Mouse (Mus musculus) kidney, adult 2 months (tissue): ENCODE measurements at regions not wholly inside any gene's neighbourhood (a gene's known extent, or its start where the extent isn't known, plus 50 kb on each side); places are given as distances from the start of the nearest gene placed in this dataset.

Source experiments
- DNase-seq: peaks from one replicate; pipeline ENCODE4 v3.0.0; 2021
- H3K27ac ChIP-seq: fragments of 200-500 bp; 2 replicates; pipeline ENCODE4 v1.5.1; 2012; ENCODE audit warnings: low read depth, low read length, control low read depth, inconsistent platforms; ENCODE audit not compliant: insufficient read depth
- H3K27me3 ChIP-seq: fragments of 200-500 bp; replicated peaks from 2 replicates; pipeline ENCODE4 v1.6.1; 2012; ENCODE audit warnings: mild to moderate bottlenecking, moderate library complexity, low read length, inconsistent platforms; ENCODE audit not compliant: control insufficient read depth, insufficient read depth
- H3K36me3 ChIP-seq: fragments of 200-500 bp; 2 replicates; pipeline ENCODE4 v1.6.1; 2012; ENCODE audit warnings: mild to moderate bottlenecking, moderate library complexity, low read length, inconsistent platforms; ENCODE audit not compliant: control insufficient read depth, insufficient read depth
- H3K4me1 ChIP-seq: fragments of 200-500 bp; 2 replicates; pipeline ENCODE4 v1.6.1; 2011; ENCODE audit warnings: low read length; ENCODE audit not compliant: control insufficient read depth, insufficient read depth
- H3K4me3 ChIP-seq: fragments of 200-500 bp; 2 replicates; pipeline ENCODE4 v1.5.1; 2011; ENCODE audit warnings: mild to moderate bottlenecking, low read depth, low read length, control low read depth; ENCODE audit not compliant: insufficient read depth
- CTCF ChIP-seq: fragments of 200-500 bp; conservative IDR thresholded peaks from 2 replicates; pipeline ENCODE4 v1.5.1; 2011; ENCODE audit warnings: low read depth, mild to moderate bottlenecking, control low read depth, low read length, moderate library complexity, mixed read lengths; ENCODE audit not compliant: insufficient read depth, insufficient read length
- POLR2A ChIP-seq: fragments of 200-500 bp; IDR thresholded peaks from one replicate; pipeline ENCODE4 v1.6.1; 2011; ENCODE audit warnings: low read depth, low read length, control low read depth
- WGBS: fragments of 180-500 bp; shearing (Covaris S2); methylation state at CpG from one replicate; pipeline ENCODE4 v1.1.7; 2018; 5-methylcytosine and 5-hydroxymethylcytosine counted together

DNA sequence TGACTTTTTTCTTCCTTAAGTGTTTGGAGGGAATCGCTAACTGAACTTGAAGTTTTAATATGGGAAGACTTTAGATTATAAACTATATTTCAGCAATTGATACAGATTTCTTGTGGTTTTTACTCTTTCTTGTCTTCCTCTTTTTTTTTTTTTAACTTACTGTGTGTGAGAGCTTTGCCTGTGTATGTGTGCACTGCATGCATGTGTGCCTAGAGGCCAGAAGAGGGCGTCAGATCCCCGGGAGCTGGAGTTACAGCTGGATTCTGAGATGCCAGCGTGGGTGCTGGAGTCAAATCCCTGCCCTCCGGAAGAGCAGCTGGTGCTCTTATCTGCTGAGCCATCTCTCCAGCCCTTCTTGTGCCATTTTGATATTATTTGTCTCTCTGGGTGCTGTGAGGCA lies 129.6 kb downstream of the Trim33 start:
- DNase-seq: no peak
- no peaks in the 10 kb centered on the region for H3K27me3 ChIP-seq
- TF ChIP-seq CTCF (no peak), POLR2A (no peak)

DNA sequence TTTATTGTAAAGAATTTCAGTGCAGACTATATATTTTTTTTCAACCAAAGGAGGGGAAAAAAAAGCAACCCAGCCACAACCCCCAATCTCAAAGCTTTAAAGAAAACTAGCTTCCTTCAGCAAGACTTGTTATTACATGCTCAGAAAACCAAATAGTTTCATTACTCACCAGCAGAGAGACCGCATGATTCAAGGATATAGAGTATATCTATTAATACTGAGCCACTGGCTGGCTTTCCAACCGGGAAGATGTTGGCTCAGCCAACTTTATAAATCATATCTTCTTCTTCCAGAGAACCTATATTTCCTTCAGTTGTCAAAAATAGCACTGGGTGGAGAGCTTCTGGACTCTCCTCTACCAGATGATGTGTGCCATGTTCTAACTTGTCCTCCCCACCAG lies 133.2 kb downstream of the Trim33 start:
- no peaks in the 10 kb centered on the region for H3K27me3 ChIP-seq
- H3K4me3 ChIP-seq: no peak overlapping the region
- no peak for TF ChIP-seq CTCF
- TF ChIP-seq POLR2A: no peak
- DNase-seq: no peak
- H3K27ac ChIP-seq: no peak overlapping the region
- no peaks in the 10 kb centered on the region for H3K36me3 ChIP-seq
- 70% methylated on average over 2 of the region's 2 CpGs for WGBS
- peaks cover 2% of the 10 kb centered on the region; the same call in 1 of the 2 replicates for H3K4me1 ChIP-seq

More for the DNA sequence above, 129.6 kb downstream of the Trim33 start:
- no peaks in the 10 kb centered on the region for H3K4me1 ChIP-seq
- no peak overlapping the region for H3K4me3 ChIP-seq
- WGBS: 87% methylated on average over 5 of the region's 5 CpGs
- H3K36me3 ChIP-seq: no peaks in the 10 kb centered on the region
- no peak overlapping the region for H3K27ac ChIP-seq

DNA sequence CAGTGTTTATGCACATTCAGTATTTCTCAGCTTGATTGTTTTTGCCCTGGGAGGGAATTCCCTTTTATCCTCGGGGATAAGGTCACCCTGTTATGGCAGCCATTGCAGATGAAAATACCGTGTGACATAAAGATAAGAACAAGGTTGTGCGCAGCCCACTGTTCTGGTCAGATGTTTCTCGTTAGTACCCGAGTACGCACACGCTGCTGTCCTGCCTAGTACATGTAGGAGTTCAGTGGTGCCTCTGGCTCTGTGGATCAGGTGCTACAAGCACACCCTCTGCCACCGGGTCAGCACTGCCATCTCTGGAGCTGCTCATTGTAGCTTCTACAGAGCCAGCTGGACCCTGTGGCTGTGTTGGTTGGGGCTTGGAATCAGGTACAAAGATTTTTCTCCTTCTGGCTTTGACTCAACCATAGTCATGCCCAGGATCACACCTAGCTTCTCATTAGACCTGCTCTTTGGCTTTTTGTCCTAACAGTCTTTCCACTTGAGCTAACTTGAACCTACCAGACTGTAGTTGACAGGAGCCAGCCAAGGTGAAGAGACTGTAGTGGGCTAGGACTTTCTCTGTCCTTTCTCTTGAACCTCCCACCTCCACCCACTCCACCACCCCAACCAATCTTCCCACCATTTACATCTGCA lies 136.1 kb downstream of the Trim33 start:
- Histone ChIP-seq H3K27me3 (no peaks in the 10 kb centered on the region; the same call in 1 of the 2 replicates), H3K36me3 (no peaks in the 10 kb centered on the region), H3K4me1 (peaks cover 5% of the 10 kb centered on the region), H3K27ac (no peak overlapping the region), H3K4me3 (no peak overlapping the region)
- DNase-seq: peak; percentile 51
- TF ChIP-seq CTCF: no peak
- no peak for TF ChIP-seq POLR2A
- 86% methylated on average over 8 of the region's 8 CpGs for WGBS

DNA sequence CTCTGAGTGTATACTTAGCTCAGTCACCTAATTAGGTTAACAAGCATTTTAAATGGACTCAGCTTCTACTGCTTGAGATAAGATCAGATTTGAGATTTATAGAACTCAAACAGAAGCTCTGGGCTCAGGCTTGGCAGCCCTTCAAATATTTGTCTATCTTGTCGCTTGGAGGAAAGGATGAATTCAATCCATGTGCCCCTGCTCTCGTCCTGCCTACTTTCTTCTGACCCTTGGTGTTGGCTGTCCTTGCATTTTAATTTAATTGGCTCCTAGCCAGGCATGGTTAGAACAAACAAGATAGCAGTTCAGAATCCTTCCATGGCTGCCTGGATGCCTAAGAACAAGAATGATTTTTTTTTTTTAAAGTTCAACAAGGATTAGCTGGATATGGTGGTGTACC lies 137.2 kb downstream of the Trim33 start:
- H3K4me3 ChIP-seq: no peak overlapping the region
- H3K36me3 ChIP-seq: no peaks in the 10 kb centered on the region
- peak; percentile 56 for DNase-seq
- WGBS: 13% methylated on average over 2 of the region's 2 CpGs
- TF ChIP-seq POLR2A: no peak
- no peak for TF ChIP-seq CTCF
- no peaks in the 10 kb centered on the region; the same call in 1 of the 2 replicates for H3K27me3 ChIP-seq
- H3K27ac ChIP-seq: no peak overlapping the region
- peaks cover 5% of the 10 kb centered on the region for H3K4me1 ChIP-seq

DNA sequence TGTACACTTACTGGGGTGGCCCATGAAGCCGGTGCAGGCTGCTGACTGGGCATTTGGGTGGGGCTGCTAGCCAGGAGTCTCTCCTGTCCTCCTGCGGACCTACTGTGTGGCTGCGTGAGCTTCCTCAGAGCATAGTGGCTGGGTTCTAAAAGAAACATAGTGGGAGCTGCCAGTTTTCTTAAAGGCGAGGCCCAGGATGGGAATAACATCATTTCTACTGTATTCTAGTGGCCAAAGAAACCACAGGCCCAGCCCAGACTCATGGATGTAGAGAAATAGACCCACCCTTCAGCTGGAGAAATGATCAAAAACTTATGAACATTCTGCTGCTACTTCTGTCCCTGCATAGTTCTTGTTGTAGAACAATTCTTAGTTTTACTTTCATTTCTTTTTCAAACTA lies 138.7 kb downstream of the Trim33 start:
- H3K36me3 ChIP-seq: no peaks in the 10 kb centered on the region
- peaks cover 5% of the 10 kb centered on the region for H3K4me1 ChIP-seq
- no peak overlapping the region for H3K4me3 ChIP-seq
- WGBS: 93% methylated on average over 4 of the region's 4 CpGs
- no peak for TF ChIP-seq POLR2A
- no peak for TF ChIP-seq CTCF
- no peak for DNase-seq
- H3K27ac ChIP-seq: no peak overlapping the region
- no peaks in the 10 kb centered on the region; the same call in 1 of the 2 replicates for H3K27me3 ChIP-seq

DNA sequence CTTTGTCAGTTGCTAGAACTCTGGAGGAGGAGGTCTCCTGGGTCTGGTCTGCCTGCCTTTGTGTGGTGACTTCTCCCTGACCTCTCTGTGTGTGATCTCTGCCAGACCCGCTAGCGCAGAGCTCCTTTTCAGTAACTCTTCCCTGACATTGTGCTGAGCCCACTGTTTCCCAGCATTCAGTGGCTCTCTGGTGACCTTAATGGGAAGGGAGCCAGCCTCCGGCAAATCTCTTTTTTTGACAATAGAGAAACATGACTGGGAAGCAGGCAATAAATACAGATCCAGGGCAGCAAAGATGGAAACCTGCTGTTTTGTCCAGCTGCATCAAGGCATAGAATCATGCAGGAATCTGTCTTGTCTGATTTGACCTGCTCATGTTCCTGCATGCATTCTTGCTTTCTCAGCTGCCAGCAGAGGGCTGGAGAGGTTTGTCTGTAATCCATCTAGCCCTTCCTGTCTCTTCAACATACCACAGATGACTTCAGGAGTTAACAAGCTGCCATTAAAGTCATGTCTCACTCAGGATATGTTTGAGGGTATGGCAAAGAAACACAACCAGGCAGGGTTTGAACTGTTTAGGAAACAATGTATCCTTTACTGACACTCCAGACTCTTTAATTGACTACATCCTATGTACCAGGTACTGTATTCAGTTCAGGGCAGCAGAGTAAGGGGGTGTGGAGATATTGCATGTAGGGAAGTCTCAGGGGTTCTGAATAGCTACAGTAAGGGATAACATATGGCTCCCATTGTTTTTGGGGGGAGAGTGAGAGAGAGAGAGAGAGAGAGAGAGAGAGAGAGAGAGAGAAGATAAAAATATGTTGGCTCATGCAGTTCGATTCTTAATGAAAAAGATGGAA lies 140.9 kb downstream of the Trim33 start:
- TF ChIP-seq CTCF (no peak), POLR2A (no peak)
- H3K4me3 ChIP-seq: no peak overlapping the region
- no peak overlapping the region for H3K27ac ChIP-seq
- H3K27me3 ChIP-seq: no peaks in the 10 kb centered on the region; the same call in 1 of the 2 replicates
- WGBS: 29% methylated on average over 4 of the region's 4 CpGs
- H3K4me1 ChIP-seq: peaks cover 5% of the 10 kb centered on the region
- DNase-seq: peak; percentile 81
- H3K36me3 ChIP-seq: no peaks in the 10 kb centered on the region
